ENCODE assay signal across 18 mouse cellular contexts in genomic region chr16:95279015-95279414, GRCm38 (mm10). TPM values are rescaled to one million over a fixed set of nuclear protein-coding genes. Genes with fewer than 3 reads are reported as not detected.
A peak's percentile ranks its signal among the peaks of the same experiment; 100 is the strongest.
DNase-seq lines count a peak whose midpoint lies in the region; ATAC-seq and TF ChIP-seq lines count a peak whose summit lies in the region.
"Had no signal": no experiment of that assay in that cellular context is flagged by ENCODE, and none has a peak within 500 bp of the region (broad histone marks: within the 10 kb centered on the region; RNA-seq: fewer than 3 reads in every experiment).

No protein-coding gene starts in this region.

- H3K9me3 ChIP-seq in heart, embryonic 10.5 days: no peaks in the 10 kb centered on the region
- no peaks in the 10 kb centered on the region for H3K9me3 ChIP-seq in midbrain, embryonic 14.5 days (ENCODE audit: control insufficient read depth, low read length)
- H3K9me3 ChIP-seq: hindbrain, embryonic 10.5 days; liver, embryonic 13.5 days; megakaryocyte, embryonic 14.5 days; neural tube, embryonic 13.5 days had no signal

- WGBS in heart, embryonic 10.5 days: 52% methylated on average over 3 of the region's 3 CpGs
- 78% methylated on average over 3 of the region's 3 CpGs for WGBS in midbrain, embryonic 14.5 days

- TF ChIP-seq CTCF in brain, embryonic 14.5 days (IDR thresholded peaks at IDR 0.05; ENCODE audit: borderline replicate concordance, extremely low read depth, insufficient read depth, insufficient read length): no peak

- H3K36me3 ChIP-seq in heart, embryonic 10.5 days: no peaks in the 10 kb centered on the region
- H3K36me3 ChIP-seq in midbrain, embryonic 14.5 days (ENCODE audit: control insufficient read depth, insufficient read depth, low read length): no peaks in the 10 kb centered on the region
- H3K36me3 ChIP-seq: hindbrain, embryonic 10.5 days; liver, embryonic 13.5 days; neural tube, embryonic 13.5 days had no signal

- no peaks in the 10 kb centered on the region for H3K27me3 ChIP-seq in heart, embryonic 10.5 days (ENCODE audit: insufficient read depth, poor library complexity, severe bottlenecking)
- no peaks in the 10 kb centered on the region for H3K27me3 ChIP-seq in midbrain, embryonic 14.5 days (ENCODE audit: control insufficient read depth, insufficient read depth, low read length)
- H3K27me3 ChIP-seq: liver, embryonic 13.5 days; megakaryocyte, embryonic 14.5 days; neural tube, embryonic 13.5 days had no signal

- no peak for ATAC-seq in megakaryocyte, adult 5-6 weeks (ENCODE audit: poor library complexity, severe bottlenecking)
- no peak for ATAC-seq in midbrain, embryonic 14.5 days (ENCODE audit: low FRiP score, low TSS enrichment)
- ATAC-seq: inflammation-experienced regulatory T-cells, adult 6 months had no signal

- peak; percentile 11 to 20 for DNase-seq in heart, adult 9 months (ENCODE audit: low spot score in 2 of 2)
- no peak for DNase-seq in heart, embryonic 10.5 days (ENCODE audit: low spot score)
- DNase-seq in kidney, postnatal 36 days: peak; percentile 43 to 58
- no peak for DNase-seq in kidney, postnatal 4 days
- peak; percentile 49 for DNase-seq in 3T3-L1 (ENCODE audit: low read depth, low spot score)
- peak; percentile 40 for DNase-seq in brain, embryonic 14.5 days (ENCODE audit: low read depth)
- no peak for DNase-seq in midbrain, embryonic 14.5 days
- DNase-seq: adrenal gland, adult 2 months; cerebellum, adult 2 months; left cerebral cortex, postnatal 4 days; liver, embryonic 13.5 days; right cerebral cortex, postnatal 4 days had no signal

- no peak overlapping the region for H3K4me3 ChIP-seq in heart, embryonic 10.5 days
- no peak overlapping the region for H3K4me3 ChIP-seq in midbrain, embryonic 14.5 days (replicated peaks; ENCODE audit: low read depth, low read length)
- H3K4me3 ChIP-seq: hindbrain, embryonic 10.5 days; liver, embryonic 13.5 days; megakaryocyte, embryonic 14.5 days; neural tube, embryonic 13.5 days had no signal

- no peak for TF ChIP-seq POLR2A in brain, embryonic 14.5 days (IDR thresholded peaks at IDR 0.05; ENCODE audit: borderline replicate concordance, extremely low read depth, insufficient read depth, insufficient read length, poor library complexity, severe bottlenecking)

- no peak overlapping the region for H3K4me2 ChIP-seq in midbrain, embryonic 14.5 days (ENCODE audit: low read length)
- H3K4me2 ChIP-seq: liver, embryonic 13.5 days; neural tube, embryonic 13.5 days had no signal

- no peak overlapping the region for H3K27ac ChIP-seq in heart, embryonic 10.5 days
- no peak overlapping the region for H3K27ac ChIP-seq in midbrain, embryonic 14.5 days (replicated peaks; ENCODE audit: low read depth, low read length)
- H3K27ac ChIP-seq: hindbrain, embryonic 10.5 days; liver, embryonic 13.5 days; neural tube, embryonic 13.5 days had no signal

- no peaks in the 10 kb centered on the region for H3K4me1 ChIP-seq in heart, embryonic 10.5 days
- no peaks in the 10 kb centered on the region for H3K4me1 ChIP-seq in midbrain, embryonic 14.5 days (ENCODE audit: control insufficient read depth, insufficient read depth, low read length)
- H3K4me1 ChIP-seq: liver, embryonic 13.5 days; neural tube, embryonic 13.5 days had no signal

- no peak overlapping the region for H3K9ac ChIP-seq in midbrain, embryonic 14.5 days (replicated peaks; ENCODE audit: low read length)
- H3K9ac ChIP-seq: liver, embryonic 13.5 days; neural tube, embryonic 13.5 days had no signal

RNA-seq across cellular contexts. Expression of gene Kcnj15, which starts 21.7 kb away (rescaled TPM):
- 0.26 and 0.41 TPM in 2 replicates for polyA plus RNA-seq in heart, embryonic 10.5 days (2016; fragmentation: Nextera tagmentation; extraction: Ambion mirVana)
- polyA plus RNA-seq in brain, embryonic 14.5 days (2012; rRNA removed): 0.21 and 0.22 TPM in 2 replicates
- total RNA-seq in megakaryocyte, adult 5-6 weeks (2015): not detected in 2 replicates
- total RNA-seq in megakaryocyte, adult 5-6 weeks (2017): not detected in 2 replicates
- 0.09 TPM in 1 of 2 replicates, not detected in the other for polyA plus RNA-seq in midbrain, embryonic 14.5 days (2014; fragmentation: Nextera tagmentation; extraction: Ambion mirVana)
- total RNA-seq: monocyte, adult 5-6 weeks had no signal
- polyA plus RNA-seq: cerebellum, adult 2 months had no signal

Comparison
In these comparisons a context has a peak if more than half of its experiments do, and no peak if none do; other contexts are left out.
1. DNase-seq: peak in heart, adult 9 months (2 of 2), kidney, postnatal 36 days (2 of 2), 3T3-L1 (single experiment) and brain, embryonic 14.5 days (single experiment); none in heart, embryonic 10.5 days (single experiment), kidney, postnatal 4 days (0 of 2) and midbrain, embryonic 14.5 days (single experiment).